Mouse (Mus musculus) hindbrain, postnatal 0 days (tissue): ENCODE results near the gene Kbtbd7. TPM values are rescaled to one million over a fixed set of nuclear protein-coding genes. Genes with fewer than 3 reads are reported as not detected.

ENCODE experiments used
- ATAC-seq: fragments of 200-750 bp; cut with Nextera tagmentation; 2 replicates; pipeline ENCODE4 v1.8.0; 2017; ENCODE audit warnings: mild to moderate bottlenecking, moderate TSS enrichment, moderate library complexity
- DNase-seq: peaks from one replicate; pipeline ENCODE4 v3.0.0-alpha.2; 2015; ENCODE audit warnings: low spot score
- H3K27ac ChIP-seq: fragments of 300-500 bp; sonication (generic); 2 replicates; pipeline ENCODE4 v1.5.1; 2014; ENCODE audit warnings: mild to moderate bottlenecking
- H3K27me3 ChIP-seq: fragments of 300-500 bp; sonication (generic); 2 replicates; pipeline ENCODE4 v1.6.1; 2014; ENCODE audit warnings: low read length, mixed read lengths; ENCODE audit not compliant: insufficient read depth
- H3K36me3 ChIP-seq: fragments of 300-500 bp; sonication (generic); 2 replicates; pipeline ENCODE4 v1.6.1; 2014; ENCODE audit warnings: low read length, mixed read lengths; ENCODE audit not compliant: insufficient read depth
- H3K4me1 ChIP-seq: fragments of 300-500 bp; sonication (generic); 2 replicates; pipeline ENCODE4 v1.6.1; 2014; ENCODE audit warnings: antibody characterized with exemption, low read length, mixed read lengths; ENCODE audit not compliant: insufficient read depth
- H3K4me2 ChIP-seq: fragments of 300-500 bp; sonication (generic); 2 replicates; pipeline ENCODE4 v1.6.1; 2014; ENCODE audit warnings: low read depth, mild to moderate bottlenecking, low read length, moderate library complexity, mixed read lengths
- H3K4me3 ChIP-seq: fragments of 300-500 bp; sonication (generic); 2 replicates; pipeline ENCODE4 v1.5.1; 2014; ENCODE audit warnings: low read length
- H3K9ac ChIP-seq: fragments of 300-500 bp; sonication (generic); replicated peaks from 2 replicates; pipeline ENCODE4 v1.6.1; 2014; ENCODE audit warnings: mild to moderate bottlenecking, low read length, moderate library complexity, mixed read lengths
- H3K9me3 ChIP-seq: fragments of 300-500 bp; sonication (generic); 2 replicates; pipeline ENCODE4 v1.6.1; 2016; ENCODE audit warnings: low read length, mixed read lengths
- CTCF ChIP-seq: IDR thresholded peaks from 2 replicates; pipeline ENCODE4 v1.5.1; 2016; ENCODE audit warnings: antibody characterized with exemption, control low read depth, low read depth
- WGBS: fragments of 180-500 bp; shearing (Covaris S2); extraction: QIAGEN DNeasy Blood & Tissue Kit; methylation state at CpG from one replicate; pipeline ENCODE4 v1.1.7; 2014; 5-methylcytosine and 5-hydroxymethylcytosine counted together
- polyA plus RNA-seq: library from polyadenylated mRNA; unstranded; fragments of >200 nt; fragmentation: Nextera tagmentation; extraction: Ambion mirVana; gene quantifications from 2 replicates; pipeline ENCODE4 v1.2.1, GENCODE M21; 2015
- total RNA-seq: library from RNA; depleted of rRNA; stranded (reverse); fragments of >200 nt; gene quantifications from 2 replicates; pipeline ENCODE4 v1.2.3, GENCODE M21; 2014; rRNA removed

Gene Kbtbd7
- total and polyA plus RNA-seq, 2 experiments from 2014 or later, result 10.2 to 27.0 TPM

DNA sequence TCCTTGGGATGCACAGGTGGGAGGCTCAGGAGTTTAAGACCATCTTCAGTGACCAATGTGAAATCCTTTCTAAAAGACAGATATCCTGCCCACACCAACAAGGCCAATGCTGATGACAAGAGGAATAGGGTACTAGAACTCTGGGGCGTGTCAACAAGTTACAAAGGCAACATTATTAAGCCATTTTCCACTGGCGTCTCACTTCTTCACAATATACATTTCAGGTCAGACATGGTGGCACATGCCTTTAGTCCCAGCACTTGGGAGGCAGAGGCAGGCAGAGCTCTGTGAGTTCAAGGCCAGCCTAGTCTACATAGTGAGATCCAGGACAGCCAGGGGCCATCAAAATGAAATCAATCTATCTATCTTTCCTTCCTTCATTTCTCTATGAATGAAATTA lies 47.1 kb downstream of the Kbtbd7 start:
- Histone ChIP-seq H3K4me2 (no peak overlapping the region), H3K9me3 (no peaks in the 10 kb centered on the region), H3K27me3 (no peaks in the 10 kb centered on the region), H3K4me1 (no peaks in the 10 kb centered on the region), H3K4me3 (no peak overlapping the region), H3K36me3 (peaks cover 51% of the 10 kb centered on the region), H3K9ac (no peak overlapping the region), H3K27ac (no peak overlapping the region)
- no peak for DNase-seq
- TF ChIP-seq CTCF, result no peak
- no peak for ATAC-seq
- 91% methylated on average over 2 of the region's 2 CpGs for WGBS

Other genes with a start within 250 kb of the Kbtbd7 start
- gene Zfp957, start 179.1 kb upstream of the Kbtbd7 start, total RNA-seq, result not detected in 2 replicates
- gene Zfp957, start 179.1 kb upstream of the Kbtbd7 start, polyA plus RNA-seq, result not detected in 2 replicates
- 68.6 and 74.4 TPM in 2 replicates for gene Rgcc, start 124.9 kb upstream of the Kbtbd7 start, total RNA-seq
- gene Rgcc, start 124.9 kb upstream of the Kbtbd7 start, polyA plus RNA-seq, result 43.3 and 55.1 TPM in 2 replicates
- 2.4 and 5.5 TPM in 2 replicates for gene Naa16, start 35.7 kb upstream of the Kbtbd7 start, total RNA-seq
- 14.4 and 15.0 TPM in 2 replicates for gene Naa16, start 35.7 kb upstream of the Kbtbd7 start, polyA plus RNA-seq
- gene Mtrf1, start 28.7 kb upstream of the Kbtbd7 start, total RNA-seq, result 4.1 and 6.6 TPM in 2 replicates
- gene Mtrf1, start 28.7 kb upstream of the Kbtbd7 start, polyA plus RNA-seq, result 9.5 and 12.1 TPM in 2 replicates
- 2.5 and 2.9 TPM in 2 replicates for gene Kbtbd6, start 25.3 kb downstream of the Kbtbd7 start, total RNA-seq
- 1.1 and 1.8 TPM in 2 replicates for gene Kbtbd6, start 25.3 kb downstream of the Kbtbd7 start, polyA plus RNA-seq
- 4.3 and 6.4 TPM in 2 replicates for gene Elf1, start 54.7 kb downstream of the Kbtbd7 start, total RNA-seq
- gene Elf1, start 54.7 kb downstream of the Kbtbd7 start, polyA plus RNA-seq, result 3.4 TPM in 2 replicates
- 20.6 and 27.7 TPM in 2 replicates for gene Wbp4, start 55.0 kb downstream of the Kbtbd7 start, total RNA-seq
- 49.9 and 51.2 TPM in 2 replicates for gene Wbp4, start 55.0 kb downstream of the Kbtbd7 start, polyA plus RNA-seq
- gene Sugt1, start 161.2 kb downstream of the Kbtbd7 start, total RNA-seq, result 16.0 and 16.4 TPM in 2 replicates
- 87.3 and 88.4 TPM in 2 replicates for gene Sugt1, start 161.2 kb downstream of the Kbtbd7 start, polyA plus RNA-seq
- gene Cnmd, start 235.7 kb downstream of the Kbtbd7 start, total RNA-seq, result 0.37 and 0.68 TPM in 2 replicates
- 1.1 and 1.8 TPM in 2 replicates for gene Cnmd, start 235.7 kb downstream of the Kbtbd7 start, polyA plus RNA-seq